Mouse (Mus musculus) hindbrain, embryonic 16.5 days (tissue): Measurements from ENCODE around the gene Fance. TPM values are rescaled to one million over a fixed set of nuclear protein-coding genes. Genes with fewer than 3 reads are reported as not detected.

Experiments used
- ATAC-seq: fragments of 200-750 bp; cut with Nextera tagmentation; 2 replicates; pipeline ENCODE4 v1.8.0; 2017; ENCODE audit warnings: moderate TSS enrichment, moderate library complexity
- H3K27ac ChIP-seq: fragments of 300-500 bp; sonication (generic); 2 replicates; pipeline ENCODE4 v1.5.1; 2014; ENCODE audit warnings: low read depth, mild to moderate bottlenecking, control low read depth, low read length, moderate library complexity
- H3K27me3 ChIP-seq: fragments of 300-500 bp; sonication (generic); replicated peaks from 2 replicates; pipeline ENCODE4 v1.6.1; 2014; ENCODE audit warnings: low read length; ENCODE audit not compliant: control insufficient read depth, insufficient read depth
- H3K36me3 ChIP-seq: fragments of 300-500 bp; sonication (generic); 2 replicates; pipeline ENCODE4 v1.6.1; 2014; ENCODE audit warnings: mild to moderate bottlenecking, low read length, moderate library complexity, mixed read lengths; ENCODE audit not compliant: control insufficient read depth, insufficient read depth
- H3K4me1 ChIP-seq: fragments of 300-500 bp; sonication (generic); 2 replicates; pipeline ENCODE4 v1.6.1; 2014; ENCODE audit warnings: low read depth, low read length; ENCODE audit not compliant: control insufficient read depth, insufficient read depth
- H3K4me2 ChIP-seq: fragments of 300-500 bp; sonication (generic); 2 replicates; pipeline ENCODE4 v1.6.1; 2014; ENCODE audit warnings: mild to moderate bottlenecking, low read length, control low read depth, moderate library complexity
- H3K4me3 ChIP-seq: fragments of 300-500 bp; sonication (generic); 2 replicates; pipeline ENCODE4 v1.5.1; 2014; ENCODE audit warnings: mild to moderate bottlenecking, low read length, control low read depth, moderate library complexity
- H3K9ac ChIP-seq: fragments of 300-500 bp; sonication (generic); 2 replicates; pipeline ENCODE4 v1.6.1; 2014; ENCODE audit warnings: low read depth, mild to moderate bottlenecking, control low read depth, low read length, moderate library complexity
- H3K9me3 ChIP-seq: fragments of 300-500 bp; sonication (generic); 2 replicates; pipeline ENCODE4 v1.6.1; 2014; ENCODE audit warnings: mild to moderate bottlenecking, low read length, moderate library complexity; ENCODE audit not compliant: control insufficient read depth
- WGBS: fragments of 180-500 bp; shearing (Covaris S2); extraction: QIAGEN DNeasy Blood & Tissue Kit; methylation state at CpG from one replicate; pipeline ENCODE4 v1.1.7; 2014; 5-methylcytosine and 5-hydroxymethylcytosine counted together
- polyA plus RNA-seq: library from polyadenylated mRNA; unstranded; fragments of >200 nt; fragmentation: Nextera tagmentation; extraction: Ambion mirVana; gene quantifications from 2 replicates; pipeline ENCODE4 v1.2.1, GENCODE M21; 2015

The Fance gene
- polyA plus RNA-seq, 1 experiment from 2014 or later: 25.0 TPM

- H3K27me3 ChIP-seq: no peaks in the 10 kb centered on the region
- no peak overlapping the region for H3K4me3 ChIP-seq
- no peaks in the 10 kb centered on the region for H3K9me3 ChIP-seq
- 21% methylated on average over 9 of the region's 9 CpGs for WGBS
- ATAC-seq: peak; percentile 27; the same call in 1 of the 2 replicates
- no peaks in the 10 kb centered on the region; the same call in none of the 2 replicates for H3K4me1 ChIP-seq
- no peak overlapping the region; the same call in 1 of the 2 replicates for H3K9ac ChIP-seq
- H3K36me3 ChIP-seq: peaks cover 2% of the 10 kb centered on the region
- H3K4me2 ChIP-seq: no peak overlapping the region
- no peak overlapping the region; the same call in 1 of the 2 replicates for H3K27ac ChIP-seq
Measured at GRCm38 (mm10) chr17:28300323-28300722, 13.0 kb upstream of the Fance start.

DNA sequence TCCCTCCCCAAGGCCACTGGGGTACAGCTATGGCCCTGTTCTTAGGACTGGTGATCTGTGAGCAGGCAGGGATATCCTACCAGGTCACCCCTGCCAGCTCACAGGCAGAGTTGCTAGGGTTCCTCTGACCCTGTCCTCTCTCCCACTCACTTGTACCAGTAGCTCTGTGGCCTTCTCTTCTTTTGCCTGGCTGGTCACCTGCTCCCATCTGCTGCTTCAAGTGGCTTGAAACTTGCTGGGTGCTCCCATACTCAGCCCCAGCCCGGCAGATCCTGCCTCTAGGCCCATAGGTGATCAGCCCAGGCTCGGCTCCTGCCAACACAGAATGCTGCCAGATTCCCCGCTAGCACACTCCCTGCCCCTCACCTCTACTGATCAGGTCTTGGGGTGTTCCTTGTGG is 12.5 kb upstream of the Fance start:
- peaks cover 2% of the 10 kb centered on the region for H3K36me3 ChIP-seq

GRCm38 (mm10) chr17:28305172-28305571 is 8.1 kb upstream of the Fance start:
- no peaks in the 10 kb centered on the region for H3K9me3 ChIP-seq
- no peak overlapping the region for H3K9ac ChIP-seq
- no peak overlapping the region for H3K27ac ChIP-seq
- H3K36me3 ChIP-seq: no peaks in the 10 kb centered on the region
- no peak overlapping the region for H3K4me2 ChIP-seq
- 55% methylated on average over 10 of the region's 10 CpGs for WGBS
- ATAC-seq: no peak
- no peaks in the 10 kb centered on the region for H3K4me1 ChIP-seq
- no peak overlapping the region for H3K4me3 ChIP-seq
- no peaks in the 10 kb centered on the region for H3K27me3 ChIP-seq

More for the DNA sequence above, 12.5 kb upstream of the Fance start:
- Histone ChIP-seq H3K4me1 (no peaks in the 10 kb centered on the region; the same call in 1 of the 2 replicates), H3K4me2 (no peak overlapping the region), H3K9me3 (no peaks in the 10 kb centered on the region), H3K27me3 (no peaks in the 10 kb centered on the region), H3K27ac (no peak overlapping the region; the same call in 1 of the 2 replicates), H3K9ac (no peak overlapping the region), H3K4me3 (no peak overlapping the region)
- no peak for ATAC-seq
- 55% methylated on average over 3 of the region's 3 CpGs for WGBS

- H3K4me1 ChIP-seq: peaks cover 3% of the 10 kb centered on the region; the same call in 1 of the 2 replicates
- no peak overlapping the region for H3K4me2 ChIP-seq
- H3K36me3 ChIP-seq: no peaks in the 10 kb centered on the region
- no peaks in the 10 kb centered on the region for H3K27me3 ChIP-seq
- no peaks in the 10 kb centered on the region for H3K9me3 ChIP-seq
- H3K27ac ChIP-seq: no peak overlapping the region
- ATAC-seq: no peak
- H3K4me3 ChIP-seq: no peak overlapping the region
- WGBS: 19% methylated on average over 18 of the region's 18 CpGs
- H3K9ac ChIP-seq: peak overlapping the region; percentile 8; the same call in 1 of the 2 replicates
Measured at GRCm38 (mm10) chr17:28308297-28309195, 4.8 kb upstream of the Fance start.

- ATAC-seq: no peak
- 83% methylated on average over 3 of the region's 3 CpGs for WGBS
Measured at GRCm38 (mm10) chr17:28310831-28311230, 2.5 kb upstream of the Fance start.

DNA sequence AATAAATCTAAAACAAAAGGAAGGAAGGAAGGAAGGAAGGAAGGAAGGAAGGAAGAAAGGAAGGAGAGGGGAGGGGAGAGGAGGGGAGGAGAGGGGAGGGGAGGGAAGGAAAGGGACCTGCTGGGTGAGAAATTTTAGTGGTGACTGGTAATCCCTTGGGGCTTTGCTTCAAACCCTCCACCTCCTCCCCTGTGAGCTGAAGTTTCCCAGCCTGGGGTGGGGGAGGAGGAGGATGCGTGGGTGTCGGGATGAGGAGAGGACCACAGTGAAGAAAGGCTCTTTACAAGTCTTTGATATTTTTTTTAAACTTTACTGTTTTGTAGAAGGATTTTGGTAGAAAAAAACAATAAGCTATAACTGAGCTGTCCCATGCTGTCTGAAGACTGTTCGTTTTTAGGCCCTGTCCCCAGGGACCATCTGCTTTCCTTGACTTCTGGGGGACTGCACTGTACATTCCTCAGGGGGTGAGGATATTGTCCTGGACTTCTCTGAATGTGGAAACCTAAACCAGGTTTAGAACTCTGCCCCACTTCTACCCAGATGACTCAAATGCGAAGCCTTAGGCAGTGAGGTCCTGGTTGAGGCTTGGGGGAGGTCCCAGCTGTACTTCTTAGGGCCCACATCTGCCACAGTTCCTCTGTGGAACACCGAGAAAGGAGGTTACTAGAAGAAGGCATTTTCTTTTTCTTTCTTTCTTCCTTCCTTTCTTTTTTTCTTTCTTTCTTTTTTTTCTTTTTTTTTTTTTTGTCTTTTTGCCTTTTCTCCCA is 1.8 kb upstream of the Fance start:
- WGBS: 75% methylated on average over 5 of the region's 5 CpGs
- Histone ChIP-seq H3K4me2 (no peak overlapping the region), H3K27me3 (no peaks in the 10 kb centered on the region), H3K9me3 (no peaks in the 10 kb centered on the region), H3K4me3 (no peak overlapping the region), H3K27ac (no peak overlapping the region), H3K4me1 (peaks cover 15% of the 10 kb centered on the region), H3K36me3 (0 out of 2 replicates have a peak, but pooled peaks cover 3% of the 10 kb centered on the region), H3K9ac (no peak overlapping the region)
- ATAC-seq: no peak

More at GRCm38 (mm10) chr17:28310831-28311230, 2.5 kb upstream of the Fance start:
- no peaks in the 10 kb centered on the region for H3K36me3 ChIP-seq
- H3K4me2 ChIP-seq: no peak overlapping the region
- peaks cover 14% of the 10 kb centered on the region for H3K4me1 ChIP-seq
- H3K4me3 ChIP-seq: no peak overlapping the region
- no peak overlapping the region for H3K9ac ChIP-seq
- H3K27ac ChIP-seq: no peak overlapping the region
- H3K27me3 ChIP-seq: no peaks in the 10 kb centered on the region
- no peaks in the 10 kb centered on the region for H3K9me3 ChIP-seq

DNA sequence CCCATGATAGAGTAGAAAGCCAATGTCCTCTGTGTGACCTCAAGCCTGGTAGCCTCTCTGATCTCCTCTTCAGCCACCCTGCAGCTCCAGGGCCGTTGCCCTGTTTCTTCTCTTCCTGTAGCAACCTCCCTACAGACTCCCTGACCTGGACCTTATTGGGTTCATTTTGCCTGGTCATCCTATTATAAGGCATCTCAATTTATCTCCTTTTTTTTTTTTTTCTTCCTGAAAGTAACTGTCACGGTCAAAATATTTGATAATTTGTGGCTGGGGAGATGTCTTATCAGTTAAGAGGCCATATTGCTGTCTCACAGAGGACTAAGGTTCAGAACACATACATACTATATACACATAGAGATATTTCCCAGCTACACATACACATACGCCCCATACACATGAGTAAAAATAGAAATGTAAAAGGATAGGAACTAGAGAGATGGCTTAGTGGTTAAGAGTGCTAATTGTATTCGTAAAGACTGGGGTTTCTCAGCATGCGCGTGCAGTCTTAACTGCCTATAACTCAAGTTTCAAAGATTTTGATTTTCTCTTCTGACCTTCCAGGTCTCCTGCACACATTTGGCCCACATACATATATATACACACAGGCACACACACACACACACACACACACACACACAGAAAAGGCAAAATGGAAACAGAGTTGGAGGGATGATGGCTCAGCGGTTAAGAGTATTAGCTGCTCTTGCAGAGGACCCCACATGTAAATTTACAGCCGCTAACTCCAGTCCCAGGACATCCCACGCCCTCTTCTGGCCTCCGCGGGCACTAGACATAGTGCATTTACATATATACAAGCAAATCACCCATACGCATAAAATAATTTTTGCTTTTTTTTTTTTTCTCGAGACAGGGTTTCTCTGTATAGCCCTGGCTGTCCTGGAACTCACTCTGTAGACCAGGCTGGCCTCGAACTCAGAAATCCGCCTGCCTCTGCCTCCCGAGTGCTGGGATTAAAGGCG is 797 bp upstream of the Fance start:
- H3K4me1 ChIP-seq: peaks cover 15% of the 10 kb centered on the region
- peak overlapping the region; percentile 37; the same call in 1 of the 2 replicates for H3K9ac ChIP-seq
- H3K4me3 ChIP-seq: peak overlapping the region; percentile 60
- WGBS: 26% methylated on average over 17 of the region's 17 CpGs
- no peaks in the 10 kb centered on the region for H3K9me3 ChIP-seq
- no peaks in the 10 kb centered on the region for H3K27me3 ChIP-seq
- peaks cover 9% of the 10 kb centered on the region for H3K36me3 ChIP-seq
- H3K4me2 ChIP-seq: peak overlapping the region; percentile 53
- H3K27ac ChIP-seq: 0 out of 2 replicates have a peak overlapping the region, but pooled peaks have one; percentile 23
- peak; percentile 30 for ATAC-seq

DNA sequence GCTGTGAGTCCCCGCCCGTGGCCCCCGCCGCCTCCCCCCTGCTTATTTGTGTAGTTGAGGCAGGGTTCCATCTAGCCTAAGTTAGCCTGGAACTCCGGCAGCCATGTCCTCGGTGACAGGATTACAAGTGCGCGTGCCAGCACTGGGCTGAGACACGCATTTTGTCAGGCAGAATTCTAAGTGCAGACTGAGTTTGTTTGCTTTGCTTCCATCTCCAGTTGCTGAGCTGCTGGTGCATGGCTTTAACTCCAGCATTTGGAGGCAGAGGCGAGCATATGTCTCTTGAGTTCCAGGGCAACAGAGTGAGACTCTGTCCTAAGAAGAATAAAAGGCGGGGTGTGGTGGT is 534 bp downstream of the Fance start:
- 4% methylated on average over 10 of the region's 11 CpGs for WGBS
- Histone ChIP-seq H3K9me3 (no peaks in the 10 kb centered on the region), H3K4me3 (peak overlapping the region; percentile 60), H3K4me1 (peaks cover 15% of the 10 kb centered on the region), H3K36me3 (peaks cover 11% of the 10 kb centered on the region), H3K4me2 (peak overlapping the region; percentile 84), H3K27ac (peak overlapping the region; percentile 88), H3K9ac (peak overlapping the region; percentile 80), H3K27me3 (no peaks in the 10 kb centered on the region)
- ATAC-seq: peak; percentile 1
